Mouse (Mus musculus): ENCODE results near the gene Relb.

- TF ChIP-seq CTCF (IDR thresholded peaks at IDR 0.05; ENCODE audit: low read depth, low read length): no peak
- TF ChIP-seq GATA1 (IDR thresholded peaks at IDR 0.05; ENCODE audit: borderline replicate concordance, low read length): no peak
- TF ChIP-seq POLR2AphosphoS5 (IDR thresholded peaks at IDR 0.05; ENCODE audit: insufficient replicate concordance, low read depth, low read length): no peak
Measured at GRCm38 (mm10) chr7:19677872-19678271, 48.6 kb upstream of the Relb start, which contains the start of gene Apoc2.

Measured in G1E (cell line).